Mouse (Mus musculus): ENCODE measurements around the gene Fam228b. TPM values are rescaled to one million over a fixed set of nuclear protein-coding genes. Genes with fewer than 3 reads are reported as not detected.
"Not testable (repeated sequence)": the region's sequence is repeated elsewhere in the genome, so short reads cannot be mapped to it uniquely, and the experiment has no call there.

Fam228b gene
- polyA plus RNA-seq, 1 experiment from 2014 or later, result 1.5 TPM

DNA sequence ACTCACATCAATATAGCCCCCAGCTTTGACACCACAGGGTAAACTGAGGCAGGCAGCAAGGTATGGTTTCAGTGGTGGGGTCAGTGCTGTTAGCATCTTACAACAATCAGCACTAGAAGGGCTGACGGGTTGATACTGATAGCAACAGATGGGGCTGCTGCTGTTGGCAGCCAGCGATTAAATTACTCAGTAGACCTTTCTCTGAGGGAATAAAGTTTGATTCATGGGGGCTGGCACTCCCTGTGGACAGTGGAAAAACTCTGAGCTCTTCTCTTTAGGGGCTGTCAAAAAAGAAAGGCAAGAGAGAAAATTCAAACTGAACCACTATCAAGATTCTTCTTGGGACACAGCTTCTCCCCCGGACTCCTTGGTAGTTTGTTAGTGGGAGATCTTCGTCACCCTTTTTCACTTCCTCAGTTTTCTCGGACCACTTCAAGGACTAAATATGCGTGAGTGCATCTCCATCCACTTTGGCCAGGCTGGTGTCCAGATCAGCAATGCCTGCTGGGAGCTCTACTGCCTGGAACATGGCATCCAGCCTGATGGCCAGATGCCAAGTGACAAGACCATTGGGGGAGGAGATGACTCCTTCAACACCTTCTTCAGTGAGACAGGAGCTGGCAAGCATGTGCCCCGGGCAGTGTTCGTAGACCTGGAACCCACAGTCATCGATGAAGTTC, 12.8 kb upstream of the Fam228b start:
- not testable (repeated sequence) for H3K27me3 ChIP-seq; H3K9ac ChIP-seq; H3K4me2 ChIP-seq; H3K9me3 ChIP-seq (replicated peaks); H3K36me3 ChIP-seq; H3K4me3 ChIP-seq (replicated peaks); H3K27ac ChIP-seq; H3K4me1 ChIP-seq
- 75% methylated on average over 9 of the region's 9 CpGs for WGBS
- ATAC-seq (replicated peaks; ENCODE audit: low FRiP score), result 0 out of 2 replicates have a peak, but pooled peaks have one; percentile 41

DNA sequence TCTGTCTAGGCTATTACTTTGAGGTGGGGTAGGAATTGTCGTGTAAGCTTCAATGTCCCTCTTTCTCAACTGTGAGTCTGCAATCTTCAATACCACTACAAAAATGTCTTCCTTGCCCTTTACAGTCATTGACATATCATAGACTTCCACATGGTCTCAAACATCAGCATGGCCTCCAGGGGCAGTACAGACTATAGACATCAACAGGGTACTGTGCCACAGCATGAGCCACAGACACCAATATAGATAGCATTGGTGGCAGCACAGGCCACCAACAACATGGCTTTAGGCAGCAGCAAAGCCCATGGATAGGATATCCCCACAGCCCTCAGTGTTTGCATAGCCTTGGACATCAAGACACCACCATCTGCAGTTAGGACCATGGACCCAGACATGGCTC, 12.2 kb upstream of the Fam228b start:
- H3K36me3 ChIP-seq, result no peaks in the 10 kb centered on the region
- no peak overlapping the region for H3K27ac ChIP-seq
- no peak for ATAC-seq (replicated peaks; ENCODE audit: low FRiP score)
- H3K4me3 ChIP-seq (replicated peaks), result no peak overlapping the region
- WGBS, result 87% methylated on average over 1 of the region's 1 CpGs
- H3K9me3 ChIP-seq (replicated peaks), result no peaks in the 10 kb centered on the region
- H3K4me2 ChIP-seq, result no peak overlapping the region
- no peak overlapping the region for H3K9ac ChIP-seq
- no peaks in the 10 kb centered on the region for H3K27me3 ChIP-seq
- 0 out of 2 replicates have a peak, but pooled peaks cover 3% of the 10 kb centered on the region for H3K4me1 ChIP-seq

DNA sequence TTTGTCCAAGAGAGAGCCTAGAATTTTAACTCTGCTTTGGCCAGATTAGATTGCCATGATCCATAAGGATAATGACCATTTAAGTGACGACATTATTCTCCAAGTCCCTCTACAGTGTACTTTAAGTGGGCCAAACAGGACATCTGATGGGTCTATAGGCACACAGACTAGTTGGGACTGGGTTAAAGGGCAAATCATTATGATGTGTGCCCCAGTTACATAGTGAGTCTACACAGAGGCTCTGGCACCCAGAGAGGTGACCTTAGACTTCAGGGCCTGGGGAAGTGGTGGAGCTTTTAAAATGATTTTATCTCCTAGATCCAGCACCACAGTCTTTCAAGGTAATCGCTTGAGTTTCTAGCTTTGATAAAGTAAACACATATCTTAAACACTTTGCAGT, 11.2 kb upstream of the Fam228b start:
- no peak overlapping the region for H3K4me2 ChIP-seq
- no peak for ATAC-seq (replicated peaks; ENCODE audit: low FRiP score)
- H3K27ac ChIP-seq, result no peak overlapping the region
- H3K27me3 ChIP-seq, result no peaks in the 10 kb centered on the region
- 67% methylated on average over 2 of the region's 2 CpGs for WGBS
- H3K9me3 ChIP-seq (replicated peaks), result no peaks in the 10 kb centered on the region
- no peak overlapping the region for H3K4me3 ChIP-seq (replicated peaks)
- H3K36me3 ChIP-seq, result no peaks in the 10 kb centered on the region
- H3K4me1 ChIP-seq, result 0 out of 2 replicates have a peak, but pooled peaks cover 3% of the 10 kb centered on the region
- H3K9ac ChIP-seq, result no peak overlapping the region

DNA sequence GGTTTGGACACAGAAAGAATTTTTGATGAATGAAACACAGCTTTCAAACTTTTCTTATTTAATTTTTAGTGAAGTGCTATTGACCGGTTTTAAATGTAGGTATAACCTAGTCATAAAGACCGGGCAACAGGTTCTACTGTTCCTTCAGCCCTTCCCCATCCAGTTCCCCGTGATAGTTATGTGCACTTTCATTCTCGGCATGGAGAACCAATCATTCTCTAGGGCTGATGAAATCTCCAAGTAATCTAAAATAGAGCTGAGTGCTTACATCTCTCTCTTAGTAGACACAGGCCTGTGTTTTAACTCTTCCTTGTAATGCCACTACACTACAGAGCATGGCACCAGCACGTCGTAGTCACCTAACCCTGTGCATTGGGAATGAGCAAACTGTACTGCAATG, 8.7 kb upstream of the Fam228b start:
- Histone ChIP-seq H3K4me2 (no peak overlapping the region), H3K27ac (no peak overlapping the region), H3K4me3 (replicated peaks) (no peak overlapping the region), H3K36me3 (no peaks in the 10 kb centered on the region), H3K9ac (no peak overlapping the region), H3K27me3 (no peaks in the 10 kb centered on the region), H3K9me3 (replicated peaks) (no peaks in the 10 kb centered on the region), H3K4me1 (0 out of 2 replicates have a peak, but pooled peaks cover 3% of the 10 kb centered on the region)
- no peak for ATAC-seq (replicated peaks; ENCODE audit: low FRiP score)
- 89% methylated on average over 6 of the region's 6 CpGs for WGBS

DNA sequence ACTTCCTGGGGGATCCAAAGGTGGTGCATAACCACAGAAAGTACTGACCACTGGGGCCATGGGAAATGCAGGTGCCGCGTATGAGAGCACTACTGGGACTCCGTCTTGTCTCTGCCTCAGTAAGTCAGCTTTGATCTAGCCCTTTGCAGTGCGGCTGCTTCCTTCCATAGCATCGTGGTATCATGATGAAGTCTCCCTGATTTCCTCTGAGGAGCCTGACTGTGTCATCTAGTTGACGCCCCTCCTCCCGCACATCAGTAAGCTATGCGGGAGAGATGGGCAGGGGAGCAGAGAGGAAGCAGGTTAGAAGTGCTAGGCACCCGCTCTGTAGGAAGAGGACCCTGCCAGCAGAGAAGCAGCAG, 6.5 kb upstream of the Fam228b start:
- H3K4me3 ChIP-seq (replicated peaks), result no peak overlapping the region
- no peak overlapping the region for H3K9ac ChIP-seq
- no peak overlapping the region for H3K27ac ChIP-seq
- H3K27me3 ChIP-seq, result no peaks in the 10 kb centered on the region
- no peaks in the 10 kb centered on the region for H3K4me1 ChIP-seq
- H3K36me3 ChIP-seq, result no peaks in the 10 kb centered on the region
- no peak for ATAC-seq (replicated peaks; ENCODE audit: low FRiP score)
- H3K4me2 ChIP-seq, result no peak overlapping the region
- no peaks in the 10 kb centered on the region for H3K9me3 ChIP-seq (replicated peaks)
- 84% methylated on average over 9 of the region's 9 CpGs for WGBS

- Histone ChIP-seq H3K27ac (no peak overlapping the region), H3K4me1 (no peaks in the 10 kb centered on the region), H3K27me3 (no peaks in the 10 kb centered on the region), H3K9me3 (replicated peaks) (no peaks in the 10 kb centered on the region), H3K4me2 (no peak overlapping the region), H3K4me3 (replicated peaks) (no peak overlapping the region), H3K9ac (no peak overlapping the region), H3K36me3 (no peaks in the 10 kb centered on the region)
- WGBS, result 85% methylated on average over 8 of the region's 8 CpGs
- no peak for ATAC-seq (replicated peaks; ENCODE audit: low FRiP score)
Measured at GRCm38 (mm10) chr12:4774895-4775587, 6.0 kb upstream of the Fam228b start.

DNA sequence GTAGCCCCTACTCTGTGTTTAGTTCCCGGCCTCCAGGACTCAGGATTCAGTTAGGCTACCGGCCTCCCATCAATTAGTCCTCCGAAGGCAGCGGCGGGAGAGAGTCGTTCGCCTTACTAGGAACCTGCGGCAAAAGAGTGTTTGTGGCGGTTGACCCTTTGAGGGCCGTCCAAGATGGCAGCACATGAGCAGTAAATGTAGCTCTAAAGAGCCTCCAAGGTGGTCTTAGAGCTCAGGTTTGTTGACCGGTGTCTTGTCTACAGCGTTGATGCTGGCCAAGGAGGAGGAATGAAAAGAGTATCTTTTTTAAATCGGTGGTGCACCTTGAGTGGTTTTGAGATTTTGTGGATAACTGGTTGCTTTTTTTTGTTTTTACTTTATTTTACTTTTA, 261 bp upstream of the Fam228b start:
- Histone ChIP-seq H3K36me3 (no peaks in the 10 kb centered on the region), H3K4me3 (replicated peaks) (peak overlapping the region; percentile 75), H3K9me3 (replicated peaks) (no peaks in the 10 kb centered on the region), H3K9ac (peak overlapping the region; percentile 82), H3K4me1 (peaks cover 6% of the 10 kb centered on the region), H3K27ac (peak overlapping the region; percentile 94), H3K27me3 (no peaks in the 10 kb centered on the region), H3K4me2 (peak overlapping the region; percentile 84)
- 23% methylated on average over 13 of the region's 13 CpGs for WGBS
- peak; percentile 55 for ATAC-seq (replicated peaks; ENCODE audit: low FRiP score)

DNA sequence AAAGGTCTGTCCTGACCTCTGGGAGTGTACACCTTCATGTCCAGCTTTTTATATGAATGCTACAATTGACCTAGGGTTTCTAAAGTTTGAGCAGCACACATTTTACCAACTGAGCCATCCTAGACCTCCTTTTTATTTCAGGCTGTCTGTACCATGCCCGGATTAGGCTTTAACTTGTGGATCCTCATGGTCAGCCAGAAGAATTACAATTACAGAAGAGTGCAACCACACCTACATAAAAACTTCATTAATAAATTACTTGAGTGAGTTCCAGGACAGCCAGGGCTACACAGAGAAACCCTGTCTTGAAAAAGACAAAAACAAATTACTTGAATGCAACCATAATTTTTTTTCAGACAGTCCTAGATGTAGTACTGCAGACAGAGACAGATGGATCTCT, 12.0 kb downstream of the Fam228b start:
- H3K9me3 ChIP-seq (replicated peaks), result no peaks in the 10 kb centered on the region
- H3K27me3 ChIP-seq, result no peaks in the 10 kb centered on the region
- no peaks in the 10 kb centered on the region for H3K4me1 ChIP-seq
- no peaks in the 10 kb centered on the region for H3K36me3 ChIP-seq
- no peak overlapping the region for H3K9ac ChIP-seq
- H3K27ac ChIP-seq, result no peak overlapping the region
- ATAC-seq (replicated peaks; ENCODE audit: low FRiP score), result peak; percentile 33; the same call in 1 of the 2 replicates
- no peak overlapping the region for H3K4me3 ChIP-seq (replicated peaks)
- 50% methylated on average over 1 of the region's 1 CpGs for WGBS
- no peak overlapping the region for H3K4me2 ChIP-seq

GRCm38 (mm10) chr12:4754451-4754850, 14.6 kb downstream of the Fam228b start:
- H3K4me1 ChIP-seq; H3K9me3 ChIP-seq (replicated peaks); H3K27ac ChIP-seq; ATAC-seq (replicated peaks; ENCODE audit: low FRiP score); H3K36me3 ChIP-seq; H3K27me3 ChIP-seq; H3K9ac ChIP-seq; H3K4me3 ChIP-seq (replicated peaks); H3K4me2 ChIP-seq: not testable (repeated sequence)
- 94% methylated on average over 4 of the region's 4 CpGs for WGBS

DNA sequence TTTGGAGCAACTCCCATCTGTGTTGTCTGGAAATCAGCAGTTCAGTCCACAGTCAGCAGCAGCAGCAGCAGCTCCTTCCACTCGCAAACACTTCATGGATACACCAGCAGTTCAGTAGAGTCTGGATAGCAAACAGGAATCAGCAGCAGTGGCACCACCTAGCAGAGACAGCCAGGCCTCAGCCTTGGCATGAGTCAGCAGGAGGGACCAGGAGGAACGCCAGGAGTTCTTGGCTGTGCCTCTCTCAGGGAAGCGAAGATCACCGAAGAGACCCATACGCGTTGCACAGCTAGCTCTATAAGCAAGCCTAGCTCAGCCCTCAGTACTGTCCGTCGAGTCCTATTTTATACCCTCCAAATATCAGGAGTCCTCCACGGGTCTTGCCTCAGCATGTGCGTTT, 24.6 kb downstream of the Fam228b start:
- H3K9ac ChIP-seq, result no peak overlapping the region
- H3K4me3 ChIP-seq (replicated peaks), result no peak overlapping the region

GRCm38 (mm10) chr12:4742183-4742582, 26.9 kb downstream of the Fam228b start:
- 87% methylated on average over 3 of the region's 3 CpGs for WGBS

More for the DNA sequence above, 24.6 kb downstream of the Fam228b start:
- no peak for ATAC-seq (replicated peaks; ENCODE audit: low FRiP score)
- Histone ChIP-seq H3K4me2 (no peak overlapping the region), H3K27ac (no peak overlapping the region), H3K27me3 (no peaks in the 10 kb centered on the region), H3K4me1 (no peaks in the 10 kb centered on the region), H3K9me3 (replicated peaks) (no peaks in the 10 kb centered on the region), H3K36me3 (no peaks in the 10 kb centered on the region)
- WGBS, result 90% methylated on average over 10 of the region's 10 CpGs

GRCm38 (mm10) chr12:4740823-4741222, 28.2 kb downstream of the Fam228b start:
- Histone ChIP-seq H3K27me3 (no peaks in the 10 kb centered on the region), H3K27ac (no peak overlapping the region), H3K4me3 (replicated peaks) (no peak overlapping the region), H3K36me3 (no peaks in the 10 kb centered on the region), H3K9ac (no peak overlapping the region), H3K9me3 (replicated peaks) (no peaks in the 10 kb centered on the region), H3K4me2 (no peak overlapping the region), H3K4me1 (no peaks in the 10 kb centered on the region)
- WGBS, result 83% methylated on average over 7 of the region's 7 CpGs
- ATAC-seq (replicated peaks; ENCODE audit: low FRiP score), result no peak

More at GRCm38 (mm10) chr12:4742183-4742582, 26.9 kb downstream of the Fam228b start:
- Histone ChIP-seq H3K9me3 (replicated peaks) (no peaks in the 10 kb centered on the region), H3K36me3 (no peaks in the 10 kb centered on the region), H3K4me3 (replicated peaks) (no peak overlapping the region), H3K4me1 (no peaks in the 10 kb centered on the region), H3K27me3 (no peaks in the 10 kb centered on the region), H3K9ac (no peak overlapping the region), H3K27ac (no peak overlapping the region), H3K4me2 (no peak overlapping the region)
- ATAC-seq (replicated peaks; ENCODE audit: low FRiP score), result no peak

Data from kidney, embryonic 15.5 days (tissue).